Mouse (Mus musculus): ENCODE measurements around the gene Ube4b.

Gene Ube4b

GRCm38 (mm10) chr4:149351596-149352150 is 74.9 kb downstream of the Ube4b start:
- in situ Hi-C loops (cut with MboI; ENCODE audit: unreplicated experiment in 2 of 2), result loop anchor here in 1 of 2 experiments (25.0 kb wide), 1 partner anchor 814 kb away; no protein-coding TSS in a partner anchor

DNA sequence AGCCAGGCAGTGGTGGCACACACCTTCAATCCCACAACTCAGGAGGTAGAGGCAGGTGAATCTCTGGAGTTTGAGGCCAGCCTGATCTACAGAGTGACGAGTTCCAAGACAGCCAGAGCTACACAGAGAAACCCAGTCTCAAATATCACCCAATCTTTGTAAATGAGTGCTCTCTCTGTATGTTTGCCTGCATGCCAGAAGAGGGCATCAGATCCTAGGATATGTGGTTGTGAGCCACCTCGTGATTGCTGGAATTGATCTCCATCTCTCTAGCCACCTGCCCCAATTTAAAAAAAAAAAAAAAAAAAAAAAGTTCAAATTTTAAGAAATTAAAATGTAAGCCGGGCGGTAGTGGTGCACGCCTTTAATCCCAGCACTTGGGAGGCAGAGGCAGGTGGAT is 77.6 kb downstream of the Ube4b start:
- in situ Hi-C loops (cut with MboI; ENCODE audit: unreplicated experiment in 2 of 2), result loop anchor here in 1 of 2 experiments (25.0 kb wide), 1 partner anchor 862 kb away; no protein-coding TSS in a partner anchor

GRCm38 (mm10) chr4:149345873-149346272 is 80.7 kb downstream of the Ube4b start:
- in situ Hi-C loops (cut with MboI; ENCODE audit: unreplicated experiment in 2 of 2), result loop anchor here in 1 of 2 experiments (25.0 kb wide), 1 partner anchor 859 kb away; no protein-coding TSS in a partner anchor

GRCm38 (mm10) chr4:149344311-149344710 is 82.2 kb downstream of the Ube4b start:
- in situ Hi-C loops (cut with MboI; ENCODE audit: unreplicated experiment in 2 of 2), result loop anchor here in 1 of 2 experiments (25.0 kb wide), 1 partner anchor 857 kb away; no protein-coding TSS in a partner anchor

DNA sequence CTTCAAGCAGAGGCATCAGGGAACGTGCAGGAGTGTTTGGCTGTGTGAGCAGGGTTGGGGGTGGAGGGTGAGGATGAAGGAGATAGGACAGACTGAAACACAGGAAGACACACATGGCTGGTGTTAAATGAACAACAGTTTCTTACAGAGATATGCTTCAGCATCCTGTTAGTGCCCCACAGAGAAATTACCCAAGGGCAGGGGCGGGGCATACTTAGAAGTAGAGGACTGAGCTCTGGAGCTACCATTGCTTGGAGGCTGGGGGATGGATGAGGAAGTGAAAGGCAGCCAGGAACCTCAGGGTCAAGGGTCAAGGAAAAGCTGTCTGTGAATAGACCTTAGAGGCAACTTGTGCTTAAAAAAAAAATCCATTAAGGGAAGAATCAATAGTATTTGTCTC is 85.9 kb downstream of the Ube4b start:
- in situ Hi-C loops (cut with MboI; ENCODE audit: unreplicated experiment in 2 of 2), result loop anchor here in 1 of 2 experiments (25.0 kb wide), 1 partner anchor 853 kb away; no protein-coding TSS in a partner anchor

DNA sequence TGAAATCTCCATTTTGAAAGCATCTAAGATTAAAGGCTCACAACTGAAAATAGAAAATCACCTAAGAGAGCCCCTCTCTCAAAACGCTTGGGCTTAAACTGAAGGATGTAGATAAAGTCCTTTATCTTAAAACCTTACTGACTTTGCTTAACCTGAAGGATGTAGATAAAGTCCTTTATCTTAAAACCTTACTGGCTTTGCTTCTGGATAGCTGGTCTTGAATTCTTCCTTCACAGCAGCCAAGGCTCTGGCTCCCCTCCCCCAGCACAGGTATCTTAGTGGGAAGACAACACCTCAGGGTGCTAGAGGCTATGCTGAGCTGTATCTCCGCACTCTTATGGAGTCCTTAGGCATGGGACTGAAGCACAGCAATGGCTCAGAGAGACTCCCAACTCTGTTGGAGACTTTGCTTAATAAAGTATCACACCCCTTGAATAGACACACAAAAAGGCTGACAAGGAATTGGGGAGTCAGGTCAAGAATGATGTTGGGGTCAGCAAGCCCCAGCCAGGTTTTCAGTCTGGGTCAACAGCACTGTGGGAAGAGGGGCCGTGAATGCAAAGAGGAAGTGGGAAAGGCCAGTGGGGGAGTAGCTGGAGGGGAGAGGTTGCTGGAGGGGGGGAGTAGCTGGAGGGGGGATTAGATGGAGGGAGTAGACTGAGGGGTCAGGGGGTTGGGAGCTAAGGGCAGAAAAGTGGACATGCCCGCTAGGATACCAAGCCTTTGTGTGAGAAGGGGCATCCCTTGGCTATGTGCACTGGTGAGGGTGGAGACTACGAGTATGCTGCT is 86.9 kb downstream of the Ube4b start:
- in situ Hi-C loops (cut with MboI; ENCODE audit: unreplicated experiment in 2 of 2), result loop anchor here in 1 of 2 experiments (25.0 kb wide), 1 partner anchor 852 kb away; no protein-coding TSS in a partner anchor

- in situ Hi-C loops (cut with MboI; ENCODE audit: unreplicated experiment in 2 of 2), result loop anchor here in 1 of 2 experiments (25.0 kb wide), 1 partner anchor 851 kb away; no protein-coding TSS in a partner anchor
Observed at GRCm38 (mm10) chr4:149338137-149338536, 88.4 kb downstream of the Ube4b start.

DNA sequence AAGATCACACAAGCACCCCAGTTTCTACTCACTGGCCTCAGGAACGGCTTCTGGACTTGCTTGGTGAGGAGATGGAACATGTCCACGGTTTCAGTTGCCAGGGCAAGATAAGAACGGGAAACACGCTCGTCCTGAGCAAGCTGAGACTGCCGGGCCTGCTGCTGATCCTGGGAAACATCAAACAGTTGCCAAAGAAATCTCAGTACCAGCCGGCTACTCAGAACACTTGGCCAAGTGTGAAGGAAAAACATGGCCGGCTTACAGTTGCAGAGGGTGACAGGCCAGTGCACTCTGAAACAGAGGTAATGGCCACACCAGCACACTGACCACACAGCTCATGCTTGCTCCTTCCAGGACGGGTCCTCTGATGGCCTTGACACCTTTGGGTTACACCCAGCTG is 89.2 kb downstream of the Ube4b start:
- in situ Hi-C loops (cut with MboI; ENCODE audit: unreplicated experiment in 2 of 2), result loop anchor here in 1 of 2 experiments (25.0 kb wide), 1 partner anchor 850 kb away; no protein-coding TSS in a partner anchor

DNA sequence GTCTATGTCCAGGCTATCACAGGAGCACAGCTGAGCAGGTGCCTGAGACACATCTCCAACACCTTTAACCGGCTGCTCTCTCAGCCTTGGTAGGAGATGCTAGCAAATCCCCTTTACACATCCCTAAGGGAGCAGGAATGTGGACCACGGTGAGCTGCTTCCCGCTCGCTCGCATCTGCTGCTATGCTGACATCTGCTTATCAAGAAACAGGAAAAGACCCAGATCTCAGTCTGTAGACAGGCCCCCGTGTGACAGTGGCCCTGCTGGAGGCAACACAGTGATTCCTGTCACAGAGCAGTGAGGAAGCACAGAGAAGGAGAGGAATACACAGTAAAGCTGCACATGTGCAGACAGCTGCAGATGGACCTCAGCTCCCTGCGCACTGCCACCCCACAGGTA is 90.2 kb downstream of the Ube4b start:
- in situ Hi-C loops (cut with MboI; ENCODE audit: unreplicated experiment in 2 of 2), result loop anchor here in 1 of 2 experiments (25.0 kb wide), 1 partner anchor 849 kb away; no protein-coding TSS in a partner anchor

- in situ Hi-C loops (cut with MboI; ENCODE audit: unreplicated experiment in 2 of 2), result loop anchor here in 1 of 2 experiments (25.0 kb wide), 1 partner anchor 848 kb away; no protein-coding TSS in a partner anchor
Observed at GRCm38 (mm10) chr4:149334881-149335280, 91.7 kb downstream of the Ube4b start.

GRCm38 (mm10) chr4:149332726-149333125 is 93.8 kb downstream of the Ube4b start:
- in situ Hi-C loops (cut with MboI; ENCODE audit: unreplicated experiment in 2 of 2), result loop anchor here in 1 of 2 experiments (25.0 kb wide), 1 partner anchor 845 kb away; no protein-coding TSS in a partner anchor

- in situ Hi-C loops (cut with MboI; ENCODE audit: unreplicated experiment in 2 of 2), result loop anchor here in 1 of 2 experiments (25.0 kb wide), 1 partner anchor 843 kb away; no protein-coding TSS in a partner anchor
Observed at GRCm38 (mm10) chr4:149330495-149330894, 96.1 kb downstream of the Ube4b start.

DNA sequence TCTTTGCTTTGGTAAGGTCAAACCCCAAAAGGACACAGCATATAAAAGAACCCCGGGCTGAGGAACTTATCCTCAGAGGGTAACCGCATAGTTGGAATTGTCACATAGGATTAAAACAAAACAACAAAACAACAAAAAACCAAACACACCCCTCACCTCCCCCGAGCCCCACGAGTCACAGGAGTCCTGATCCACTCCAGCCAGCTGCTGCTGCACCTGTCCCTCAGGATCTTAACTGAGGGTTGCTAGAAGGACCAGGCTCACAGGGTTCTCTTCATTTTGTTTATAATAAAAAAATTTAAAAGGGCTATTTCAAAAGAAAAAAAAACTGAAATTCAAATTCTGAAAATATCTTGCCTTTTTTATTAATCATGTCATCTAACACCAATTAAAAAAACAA is 97.8 kb downstream of the Ube4b start:
- in situ Hi-C loops (cut with MboI; ENCODE audit: unreplicated experiment in 2 of 2), result loop anchor here in 1 of 2 experiments (25.0 kb wide), 1 partner anchor 841 kb away; no protein-coding TSS in a partner anchor

DNA sequence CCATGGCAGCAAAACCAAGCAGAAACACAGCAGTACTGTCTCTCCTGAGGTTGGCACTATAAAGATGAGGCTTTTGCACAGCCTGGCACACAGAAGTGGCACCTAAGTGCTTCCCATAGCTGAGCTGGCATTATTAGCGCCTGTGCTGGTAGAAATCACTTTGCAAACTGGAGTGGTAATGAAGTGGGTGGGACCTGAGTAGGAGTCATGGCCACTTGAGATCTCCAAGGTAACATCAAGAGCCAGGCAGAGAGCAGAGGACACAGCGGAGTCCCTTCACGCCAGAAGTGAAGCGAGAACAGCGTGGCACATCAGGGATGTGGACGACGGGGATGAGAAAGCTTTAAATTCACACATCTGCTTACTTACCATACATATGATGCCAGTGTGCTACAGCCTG is 99.3 kb downstream of the Ube4b start:
- in situ Hi-C loops (cut with MboI; ENCODE audit: unreplicated experiment in 2 of 2), result loop anchor here in 1 of 2 experiments (25.0 kb wide), 1 partner anchor 840 kb away; no protein-coding TSS in a partner anchor

- in situ Hi-C loops (cut with MboI; ENCODE audit: unreplicated experiment in 2 of 2), result loop anchor here in 1 of 2 experiments (25.0 kb wide), 1 partner anchor 838 kb away; no protein-coding TSS in a partner anchor
Observed at GRCm38 (mm10) chr4:149325411-149326162, 101.0 kb downstream of the Ube4b start.

GRCm38 (mm10) chr4:149323730-149324129 is 102.8 kb downstream of the Ube4b start:
- in situ Hi-C loops (cut with MboI; ENCODE audit: unreplicated experiment in 2 of 2), result no loop called here

DNA sequence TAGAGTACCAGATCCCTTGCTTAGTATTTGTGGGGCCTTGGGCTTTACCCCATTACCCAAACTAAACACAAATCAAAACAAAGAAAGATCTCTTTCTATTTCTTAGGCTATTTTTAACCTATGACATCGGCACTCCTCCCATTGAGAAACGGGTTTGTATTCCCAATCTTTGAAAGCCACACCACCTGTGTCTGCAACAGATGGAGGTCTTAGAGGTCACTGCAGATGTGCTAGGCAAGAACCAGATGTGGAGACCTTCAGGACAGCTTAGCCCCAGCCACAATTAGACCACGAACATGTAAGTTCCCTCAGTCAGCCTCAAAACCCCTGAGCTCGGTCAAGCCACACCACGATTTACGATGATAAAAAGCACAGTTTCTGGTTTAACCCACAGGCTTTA is 103.8 kb downstream of the Ube4b start:
- in situ Hi-C loops (cut with MboI; ENCODE audit: unreplicated experiment in 2 of 2), result no loop called here

DNA sequence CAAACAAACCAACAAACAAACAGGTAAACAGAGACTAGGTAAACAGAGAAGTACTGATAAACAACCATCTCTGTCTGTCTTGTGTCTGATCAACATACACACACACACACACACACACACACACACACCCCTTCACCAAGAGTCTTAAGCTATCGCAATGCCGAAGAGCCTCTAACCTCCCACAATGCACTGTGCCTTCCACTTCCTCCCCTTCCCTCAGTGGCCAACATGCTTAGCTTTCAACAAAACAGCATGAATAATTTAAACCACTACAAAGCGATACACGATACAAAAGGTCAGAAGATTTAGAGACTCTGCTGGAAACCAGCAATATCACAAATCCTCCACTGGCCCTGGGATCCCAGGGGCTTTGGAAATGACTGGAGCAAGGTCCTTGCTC is 104.3 kb downstream of the Ube4b start:
- in situ Hi-C loops (cut with MboI; ENCODE audit: unreplicated experiment in 2 of 2), result no loop called here

DNA sequence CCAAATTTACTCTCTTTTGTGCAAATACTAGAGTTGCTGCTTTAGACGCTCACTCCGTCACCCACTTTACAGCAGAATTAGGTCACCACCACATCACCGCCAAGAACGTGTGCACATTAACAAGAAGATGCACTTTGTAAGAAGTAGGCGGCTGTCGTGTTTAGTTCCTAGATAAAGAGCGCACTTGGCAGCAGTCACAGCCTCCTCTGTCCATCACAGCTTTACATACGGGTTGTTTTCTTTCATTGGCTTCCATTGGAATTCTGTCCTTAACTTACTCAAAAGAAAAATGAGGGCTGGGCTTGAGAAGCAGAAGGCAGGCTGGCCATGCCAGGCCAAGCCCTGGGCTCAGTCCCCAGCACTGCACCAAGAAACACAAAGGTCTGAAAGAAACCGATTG is 107.5 kb downstream of the Ube4b start:
- in situ Hi-C loops (cut with MboI; ENCODE audit: unreplicated experiment in 2 of 2), result loop anchor here in 1 of 2 experiments (10.0 kb wide), 2 partner anchors 174 to 234 kb away; no protein-coding TSS in a partner anchor

- in situ Hi-C loops (cut with MboI; ENCODE audit: unreplicated experiment in 2 of 2), result loop anchor here in 1 of 2 experiments (10.0 kb wide), 2 partner anchors 173 to 233 kb away; no protein-coding TSS in a partner anchor
Observed at GRCm38 (mm10) chr4:149317387-149317786, 109.2 kb downstream of the Ube4b start.

Measured in v-Abl transformed pro-B cells (cell line).